Mouse (Mus musculus) kidney, embryonic 15.5 days (tissue): ENCODE data around the gene Dtd1. TPM values are rescaled to one million over a fixed set of nuclear protein-coding genes. Genes with fewer than 3 reads are reported as not detected.
A peak's percentile ranks its signal among the peaks of the same experiment; 100 is the strongest.

Source experiments
- ATAC-seq: fragments of 200-750 bp; cut with Nextera tagmentation; replicated peaks from 2 replicates; pipeline ENCODE4 v1.8.0; 2017; ENCODE audit warnings: moderate TSS enrichment; ENCODE audit not compliant: low FRiP score
- H3K27ac ChIP-seq: fragments of 300-500 bp; sonication (generic); 2 replicates; pipeline ENCODE4 v1.5.1; 2015; ENCODE audit warnings: mild to moderate bottlenecking, inconsistent platforms
- H3K27me3 ChIP-seq: fragments of 300-500 bp; sonication (generic); 2 replicates; pipeline ENCODE4 v1.6.1; 2015; ENCODE audit warnings: inconsistent platforms
- H3K36me3 ChIP-seq: fragments of 300-500 bp; sonication (generic); 2 replicates; pipeline ENCODE4 v1.6.1; 2015; ENCODE audit warnings: inconsistent platforms
- H3K4me1 ChIP-seq: fragments of 300-500 bp; sonication (generic); 2 replicates; pipeline ENCODE4 v1.6.1; 2015; ENCODE audit warnings: inconsistent platforms
- H3K4me2 ChIP-seq: fragments of 300-500 bp; sonication (generic); 2 replicates; pipeline ENCODE4 v1.6.1; 2015; ENCODE audit warnings: moderate library complexity, mild to moderate bottlenecking, inconsistent platforms
- H3K4me3 ChIP-seq: fragments of 300-500 bp; sonication (generic); replicated peaks from 2 replicates; pipeline ENCODE4 v1.5.1; 2015; ENCODE audit warnings: mild to moderate bottlenecking, inconsistent platforms
- H3K9ac ChIP-seq: fragments of 300-500 bp; sonication (generic); 2 replicates; pipeline ENCODE4 v1.6.1; 2015; ENCODE audit warnings: mild to moderate bottlenecking, inconsistent platforms
- H3K9me3 ChIP-seq: fragments of 300-500 bp; sonication (generic); replicated peaks from 2 replicates; pipeline ENCODE4 v1.6.1; 2016; ENCODE audit warnings: inconsistent platforms
- WGBS: fragments of 180-500 bp; shearing (Covaris S2); methylation state at CpG from one replicate; pipeline ENCODE4 v1.1.7; 2015; ENCODE audit warnings: mixed read lengths; 5-methylcytosine and 5-hydroxymethylcytosine counted together
- polyA plus RNA-seq: library from polyadenylated mRNA; unstranded; fragments of >200 nt; fragmentation: Nextera tagmentation; extraction: Ambion mirVana; gene quantifications from 2 replicates; pipeline ENCODE4 v1.2.1, GENCODE M21; 2015

Dtd1 gene
- polyA plus RNA-seq, 1 experiment from 2014 or later = 47.3 TPM

- Histone ChIP-seq H3K4me2 (no peak overlapping the region), H3K36me3 (no peaks in the 10 kb centered on the region), H3K27ac (no peak overlapping the region), H3K4me3 (no peak overlapping the region), H3K9me3 (no peaks in the 10 kb centered on the region), H3K4me1 (peaks cover 5% of the 10 kb centered on the region; the same call in 1 of the 2 replicates), H3K27me3 (no peaks in the 10 kb centered on the region), H3K9ac (no peak overlapping the region)
- ATAC-seq = no peak
- 63% methylated on average over 4 of the region's 4 CpGs for WGBS
Observed at GRCm38 (mm10) chr2:144746046-144746783, 146.5 kb downstream of the Dtd1 start.

- Histone ChIP-seq H3K9me3 (no peaks in the 10 kb centered on the region), H3K27me3 (no peaks in the 10 kb centered on the region), H3K4me3 (no peak overlapping the region), H3K36me3 (no peaks in the 10 kb centered on the region), H3K4me2 (no peak overlapping the region), H3K9ac (no peak overlapping the region), H3K4me1 (no peaks in the 10 kb centered on the region), H3K27ac (no peak overlapping the region)
- ATAC-seq = no peak
- WGBS = 69% methylated on average over 6 of the region's 6 CpGs
Observed at GRCm38 (mm10) chr2:144753604-144754003, 153.9 kb downstream of the Dtd1 start.

DNA sequence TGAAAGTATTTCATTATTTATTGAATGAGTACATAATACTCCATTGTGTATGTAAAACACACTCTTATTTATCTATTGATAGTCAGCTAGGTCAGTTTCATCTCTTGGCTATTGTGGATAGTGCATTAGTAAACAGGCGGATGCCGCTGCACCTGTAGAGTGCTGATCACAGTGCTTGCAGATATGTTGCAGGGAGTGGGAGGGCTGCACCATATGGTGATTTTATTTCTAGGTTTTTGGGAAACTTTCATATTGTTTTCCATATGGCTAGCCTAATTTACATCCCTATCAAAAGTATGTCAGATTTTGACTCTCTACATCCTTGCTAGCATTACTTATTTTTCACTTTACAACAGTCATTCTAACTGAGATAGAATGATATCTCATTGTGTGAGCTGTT, 155.3 kb downstream of the Dtd1 start:
- no peaks in the 10 kb centered on the region for H3K4me1 ChIP-seq
- H3K36me3 ChIP-seq = no peaks in the 10 kb centered on the region
- ATAC-seq = no peak
- no peak overlapping the region for H3K4me3 ChIP-seq
- no peaks in the 10 kb centered on the region for H3K9me3 ChIP-seq
- no peak overlapping the region for H3K9ac ChIP-seq
- 99% methylated on average over 2 of the region's 2 CpGs for WGBS
- H3K4me2 ChIP-seq = no peak overlapping the region
- no peak overlapping the region for H3K27ac ChIP-seq
- no peaks in the 10 kb centered on the region for H3K27me3 ChIP-seq

DNA sequence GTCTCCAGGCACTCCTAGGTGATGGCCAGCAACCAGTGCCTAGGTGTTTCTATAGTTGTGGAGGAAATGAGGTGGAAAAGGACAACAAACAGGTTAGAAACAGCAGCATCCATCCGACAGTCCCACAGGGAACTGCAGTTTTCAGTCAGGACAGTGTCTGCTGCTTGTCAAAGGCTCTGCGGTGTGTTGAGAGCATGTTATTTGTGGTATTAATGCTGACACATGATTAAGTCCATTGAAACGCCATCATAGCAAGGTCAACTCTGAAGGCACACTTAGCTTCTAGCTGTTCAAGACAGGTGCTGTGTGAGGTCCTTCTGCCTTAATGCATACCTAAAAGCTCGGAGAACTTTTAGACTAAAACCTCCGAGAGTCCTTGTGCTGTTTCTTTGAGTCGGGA, 161.0 kb downstream of the Dtd1 start:
- no peak overlapping the region for H3K27ac ChIP-seq
- 87% methylated on average over 6 of the region's 6 CpGs for WGBS

DNA sequence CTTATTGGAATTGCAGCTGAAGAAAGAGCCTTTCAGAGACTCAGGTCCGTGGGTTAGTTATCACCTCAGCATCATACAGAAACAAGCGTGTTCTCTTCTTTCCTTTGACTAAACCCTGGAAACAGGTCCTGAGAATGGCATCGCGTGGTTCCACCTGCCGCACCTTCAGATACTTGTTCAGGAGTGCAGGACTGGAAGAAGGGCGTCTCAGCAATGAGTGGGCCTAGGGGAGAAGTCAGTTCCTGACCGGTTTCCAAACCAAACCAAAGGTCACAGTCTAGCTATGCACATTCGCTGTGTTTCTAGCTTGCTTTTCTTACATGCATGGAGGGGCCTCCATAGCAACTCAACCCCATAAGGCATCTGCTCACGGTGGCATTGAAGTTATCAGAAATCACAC, 164.0 kb downstream of the Dtd1 start:
- ATAC-seq = no peak
- Histone ChIP-seq H3K9ac (no peak overlapping the region), H3K27ac (no peak overlapping the region), H3K27me3 (no peaks in the 10 kb centered on the region), H3K4me1 (no peaks in the 10 kb centered on the region), H3K36me3 (no peaks in the 10 kb centered on the region), H3K4me2 (no peak overlapping the region), H3K4me3 (no peak overlapping the region), H3K9me3 (no peaks in the 10 kb centered on the region)
- 94% methylated on average over 9 of the region's 9 CpGs for WGBS

More for the DNA sequence above, 161.0 kb downstream of the Dtd1 start:
- Histone ChIP-seq H3K4me2 (no peak overlapping the region), H3K27me3 (no peaks in the 10 kb centered on the region), H3K9me3 (no peaks in the 10 kb centered on the region), H3K36me3 (no peaks in the 10 kb centered on the region), H3K4me3 (no peak overlapping the region), H3K9ac (no peak overlapping the region), H3K4me1 (no peaks in the 10 kb centered on the region)
- no peak for ATAC-seq

DNA sequence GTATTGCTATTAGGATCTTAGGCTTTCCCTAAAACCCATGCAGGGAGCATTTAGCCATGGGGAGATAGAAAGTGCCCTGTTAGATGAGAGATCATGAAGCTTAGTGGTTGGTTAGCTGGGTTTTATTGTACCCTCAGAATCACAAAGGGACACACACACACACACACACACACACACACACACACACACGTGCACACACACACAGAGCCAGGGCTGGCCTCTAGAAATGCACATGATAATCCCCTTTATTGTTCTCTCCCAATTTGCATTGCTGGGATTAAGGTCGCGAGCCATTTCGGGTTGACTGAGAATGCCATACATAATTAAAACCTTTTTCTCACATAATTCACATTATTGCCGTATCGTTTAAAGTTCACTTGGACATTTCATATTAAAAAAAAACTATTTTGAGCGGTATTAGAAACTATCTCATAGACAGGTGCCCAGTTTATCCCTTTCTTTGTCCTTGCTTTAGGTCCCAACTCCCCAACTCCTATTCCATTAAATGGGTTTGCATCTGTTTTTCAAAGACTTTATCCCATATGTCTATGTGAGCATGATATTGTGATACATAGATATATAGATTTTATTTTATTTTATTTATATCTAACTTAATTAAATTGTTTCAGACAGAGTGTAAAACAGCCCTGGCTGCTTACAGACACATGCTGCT, 164.6 kb downstream of the Dtd1 start:
- no peak overlapping the region for H3K27ac ChIP-seq
- no peaks in the 10 kb centered on the region for H3K9me3 ChIP-seq
- H3K9ac ChIP-seq = no peak overlapping the region
- no peak overlapping the region for H3K4me2 ChIP-seq
- no peaks in the 10 kb centered on the region for H3K27me3 ChIP-seq
- no peak for ATAC-seq
- H3K4me1 ChIP-seq = no peaks in the 10 kb centered on the region
- no peak overlapping the region for H3K4me3 ChIP-seq
- H3K36me3 ChIP-seq = no peaks in the 10 kb centered on the region
- 82% methylated on average over 7 of the region's 7 CpGs for WGBS

DNA sequence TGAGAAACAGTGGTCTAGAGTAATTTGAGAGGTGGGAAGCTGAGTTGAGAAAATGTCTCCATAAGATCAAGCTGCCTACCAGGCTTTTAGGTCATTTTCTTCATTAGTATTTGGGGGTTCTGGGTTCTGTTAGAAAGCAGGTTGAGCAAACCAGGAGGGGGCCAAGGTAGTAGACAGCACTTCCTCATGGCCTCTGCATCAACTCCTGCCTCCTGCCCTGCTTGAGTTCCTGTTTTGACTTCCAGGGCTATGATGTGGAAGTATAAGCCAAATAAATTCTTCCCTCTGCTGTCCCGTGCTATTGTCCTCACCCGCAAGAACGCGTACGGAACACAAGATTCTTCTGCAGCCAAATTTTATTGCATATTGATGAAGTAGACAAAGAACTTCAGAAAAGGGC, 165.5 kb downstream of the Dtd1 start:
- Histone ChIP-seq H3K27me3 (no peaks in the 10 kb centered on the region), H3K27ac (no peak overlapping the region), H3K9ac (no peak overlapping the region), H3K9me3 (no peaks in the 10 kb centered on the region), H3K4me1 (0 out of 2 replicates have a peak, but pooled peaks cover 4% of the 10 kb centered on the region), H3K4me2 (no peak overlapping the region), H3K4me3 (no peak overlapping the region), H3K36me3 (no peaks in the 10 kb centered on the region)
- 95% methylated on average over 5 of the region's 5 CpGs for WGBS
- ATAC-seq = no peak

- H3K27me3 ChIP-seq = no peaks in the 10 kb centered on the region
- ATAC-seq = no peak
- no peak overlapping the region for H3K4me3 ChIP-seq
- no peak overlapping the region for H3K9ac ChIP-seq
- no peak overlapping the region for H3K4me2 ChIP-seq
- H3K9me3 ChIP-seq = no peaks in the 10 kb centered on the region
- H3K27ac ChIP-seq = no peak overlapping the region
- H3K4me1 ChIP-seq = 0 out of 2 replicates have a peak, but pooled peaks cover 4% of the 10 kb centered on the region
- 63% methylated on average over 3 of the region's 3 CpGs for WGBS
- H3K36me3 ChIP-seq = no peaks in the 10 kb centered on the region
Observed at GRCm38 (mm10) chr2:144768375-144769117, 168.8 kb downstream of the Dtd1 start.

DNA sequence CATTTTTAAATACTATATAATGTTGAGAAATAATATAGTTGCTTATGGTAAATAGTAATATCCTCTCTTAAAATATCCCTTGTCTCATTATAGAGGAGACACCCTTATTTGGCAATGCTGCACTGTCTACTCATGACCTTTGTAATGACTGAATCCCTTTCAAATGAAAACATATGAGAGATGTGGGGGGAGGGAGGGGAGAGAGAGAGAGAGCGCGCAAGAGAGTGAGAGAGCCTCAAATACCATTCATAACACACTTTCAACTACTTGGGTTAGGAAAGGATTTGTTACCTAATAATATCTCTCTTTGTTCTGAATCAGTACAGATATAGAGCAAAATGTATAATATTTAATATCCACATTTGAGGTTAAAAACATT, 169.4 kb downstream of the Dtd1 start:
- H3K36me3 ChIP-seq = no peaks in the 10 kb centered on the region
- H3K27me3 ChIP-seq = no peaks in the 10 kb centered on the region
- H3K4me2 ChIP-seq = no peak overlapping the region
- 83% methylated on average over 2 of the region's 2 CpGs for WGBS
- peak; percentile 30; the same call in 1 of the 2 replicates for ATAC-seq
- no peak overlapping the region for H3K9ac ChIP-seq
- H3K4me3 ChIP-seq = no peak overlapping the region
- no peaks in the 10 kb centered on the region for H3K9me3 ChIP-seq
- H3K4me1 ChIP-seq = 0 out of 2 replicates have a peak, but pooled peaks cover 4% of the 10 kb centered on the region
- H3K27ac ChIP-seq = 0 out of 2 replicates have a peak overlapping the region, but pooled peaks have one; percentile 57

GRCm38 (mm10) chr2:144769556-144769955, 169.9 kb downstream of the Dtd1 start:
- peak; percentile 82 for ATAC-seq
- WGBS = 20% methylated on average over 3 of the region's 3 CpGs
- Histone ChIP-seq H3K4me1 (0 out of 2 replicates have a peak, but pooled peaks cover 4% of the 10 kb centered on the region), H3K9ac (no peak overlapping the region), H3K27me3 (no peaks in the 10 kb centered on the region), H3K4me3 (no peak overlapping the region), H3K27ac (peak overlapping the region; percentile 57; the same call in 1 of the 2 replicates), H3K4me2 (no peak overlapping the region), H3K9me3 (no peaks in the 10 kb centered on the region), H3K36me3 (no peaks in the 10 kb centered on the region)

DNA sequence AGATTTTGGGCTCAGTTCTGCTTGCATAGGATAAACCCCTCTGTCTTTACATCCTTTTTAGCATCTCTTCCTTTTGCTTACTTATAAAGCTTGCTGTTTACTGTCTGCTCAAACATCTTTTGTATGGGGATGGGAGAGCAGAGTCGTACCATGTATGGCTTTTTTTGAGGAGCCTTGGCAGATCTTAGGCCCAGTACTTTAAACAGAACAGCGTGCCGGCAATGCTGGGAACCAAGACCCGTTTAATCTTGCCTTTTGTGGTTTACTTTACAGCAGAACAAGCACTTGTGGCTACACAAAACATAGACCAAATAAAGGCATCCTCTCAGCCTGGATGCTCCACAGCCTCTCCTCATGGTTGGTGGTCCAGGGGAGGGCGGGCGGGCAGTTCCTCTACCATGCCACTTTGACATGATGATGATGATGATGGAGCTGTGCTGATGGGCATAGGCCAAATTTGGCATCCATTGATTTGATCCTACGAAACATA, 170.8 kb downstream of the Dtd1 start:
- Histone ChIP-seq H3K27me3 (no peaks in the 10 kb centered on the region), H3K9ac (no peak overlapping the region), H3K4me1 (0 out of 2 replicates have a peak, but pooled peaks cover 7% of the 10 kb centered on the region), H3K36me3 (no peaks in the 10 kb centered on the region), H3K9me3 (no peaks in the 10 kb centered on the region), H3K27ac (no peak overlapping the region), H3K4me3 (no peak overlapping the region), H3K4me2 (no peak overlapping the region)
- WGBS = 91% methylated on average over 7 of the region's 7 CpGs
- ATAC-seq = no peak

DNA sequence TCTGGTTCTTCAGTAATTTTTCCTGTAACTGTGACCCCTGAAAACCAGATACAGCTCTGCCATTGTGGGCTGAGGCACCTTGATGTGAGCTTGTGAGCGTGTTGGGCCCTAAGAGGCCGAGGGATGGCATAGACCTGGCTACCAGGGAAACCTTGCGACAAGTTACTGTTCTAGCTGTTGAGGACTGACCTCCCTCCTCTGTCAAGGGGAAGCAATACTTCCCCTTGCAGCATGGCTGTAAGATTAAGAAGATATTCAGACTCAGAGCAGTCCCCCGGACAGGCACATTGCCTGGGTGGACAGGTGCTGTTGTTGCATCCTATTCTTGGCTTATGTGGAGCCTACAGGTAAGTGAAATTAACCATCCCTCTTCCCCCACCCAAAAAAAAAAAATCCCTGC, 172.1 kb downstream of the Dtd1 start:
- H3K9ac ChIP-seq = no peak overlapping the region
- H3K4me3 ChIP-seq = no peak overlapping the region
- no peaks in the 10 kb centered on the region for H3K36me3 ChIP-seq
- WGBS = 84% methylated on average over 4 of the region's 4 CpGs
- H3K4me1 ChIP-seq = 0 out of 2 replicates have a peak, but pooled peaks cover 7% of the 10 kb centered on the region
- H3K4me2 ChIP-seq = no peak overlapping the region
- no peaks in the 10 kb centered on the region for H3K9me3 ChIP-seq
- ATAC-seq = no peak
- H3K27ac ChIP-seq = no peak overlapping the region
- no peaks in the 10 kb centered on the region for H3K27me3 ChIP-seq
